Mouse (Mus musculus) bone marrow, adult 2 months (tissue): ENCODE measurements around the gene Mypn. TPM values are rescaled to one million over a fixed set of nuclear protein-coding genes. Genes with fewer than 3 reads are reported as not detected.

Experiments used
- H3K27ac ChIP-seq: fragments of 200-500 bp; 2 replicates; pipeline ENCODE4 v1.5.1; 2012; ENCODE audit warnings: low read depth, mild to moderate bottlenecking, control low read depth, inconsistent platforms, low read length; ENCODE audit not compliant: control insufficient read depth, poor library complexity, insufficient read depth
- H3K4me1 ChIP-seq: fragments of 200-500 bp; 2 replicates; pipeline ENCODE4 v1.6.1; 2011; ENCODE audit warnings: low read length; ENCODE audit not compliant: control insufficient read depth, insufficient read depth
- H3K4me3 ChIP-seq: fragments of 200-500 bp; replicated peaks from 2 replicates; pipeline ENCODE3; 2011; ENCODE audit warnings: mild to moderate bottlenecking, low read depth, low read length, control low read depth; ENCODE audit not compliant: control insufficient read depth
- CTCF ChIP-seq: fragments of 200-500 bp; IDR thresholded peaks from 2 replicates; pipeline ENCODE4 v1.5.1; 2011; ENCODE audit warnings: low read length, control low read depth; ENCODE audit not compliant: control insufficient read depth, insufficient read depth
- POLR2A ChIP-seq: fragments of 200-500 bp; IDR thresholded peaks from 2 replicates; pipeline ENCODE4 v1.6.1; 2011; ENCODE audit warnings: low read depth, mild to moderate bottlenecking, control low read depth, low read length, borderline replicate concordance; ENCODE audit not compliant: control insufficient read depth
- WGBS: fragments of 180-500 bp; shearing (Covaris S2); methylation state at CpG from one replicate; pipeline ENCODE4 v1.1.7; 2018; 5-methylcytosine and 5-hydroxymethylcytosine counted together
- polyA plus RNA-seq: library from polyadenylated mRNA; stranded (reverse); fragments of >200 nt; gene quantifications from 2 replicates; pipeline ENCODE4 v1.2.4, GENCODE M21; 2011; ENCODE audit warnings: low replicate concordance; ENCODE audit not compliant: missing spikeins, insufficient read depth, insufficient read length

Mypn gene
- polyA plus RNA-seq, 1 experiment = not detected

- WGBS = 84% methylated on average over 7 of the region's 7 CpGs
- TF ChIP-seq POLR2A = no peak
- Histone ChIP-seq H3K27ac (no peak overlapping the region), H3K4me3 (no peak overlapping the region), H3K4me1 (no peaks in the 10 kb centered on the region)
These were observed 26.5 kb upstream of the Mypn start for GRCm38 (mm10) chr10:63230266-63230665.

DNA sequence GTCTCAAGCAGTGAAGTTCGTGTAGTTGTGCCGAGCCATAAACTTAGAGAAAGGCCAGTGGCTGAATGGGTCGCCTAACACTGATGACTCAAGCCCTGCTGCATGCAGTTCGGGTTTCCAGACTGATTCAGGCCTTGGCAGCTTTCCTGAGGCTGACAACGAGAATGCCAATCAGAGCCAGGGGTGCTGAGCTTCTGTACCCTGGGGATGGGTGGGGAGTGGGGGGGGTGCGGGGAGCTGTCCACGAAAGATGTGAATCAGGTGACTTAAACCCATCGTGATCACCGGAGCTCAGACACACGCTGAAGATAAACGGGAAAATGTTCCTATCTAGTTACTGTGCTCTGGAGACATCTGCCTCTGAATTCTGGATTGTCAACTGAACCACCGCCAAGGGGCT lies 20.6 kb upstream of the Mypn start:
- H3K27ac ChIP-seq = no peak overlapping the region
- 81% methylated on average over 12 of the region's 12 CpGs for WGBS
- no peaks in the 10 kb centered on the region for H3K4me1 ChIP-seq
- TF ChIP-seq CTCF (no peak), POLR2A (no peak)
- no peak overlapping the region for H3K4me3 ChIP-seq

DNA sequence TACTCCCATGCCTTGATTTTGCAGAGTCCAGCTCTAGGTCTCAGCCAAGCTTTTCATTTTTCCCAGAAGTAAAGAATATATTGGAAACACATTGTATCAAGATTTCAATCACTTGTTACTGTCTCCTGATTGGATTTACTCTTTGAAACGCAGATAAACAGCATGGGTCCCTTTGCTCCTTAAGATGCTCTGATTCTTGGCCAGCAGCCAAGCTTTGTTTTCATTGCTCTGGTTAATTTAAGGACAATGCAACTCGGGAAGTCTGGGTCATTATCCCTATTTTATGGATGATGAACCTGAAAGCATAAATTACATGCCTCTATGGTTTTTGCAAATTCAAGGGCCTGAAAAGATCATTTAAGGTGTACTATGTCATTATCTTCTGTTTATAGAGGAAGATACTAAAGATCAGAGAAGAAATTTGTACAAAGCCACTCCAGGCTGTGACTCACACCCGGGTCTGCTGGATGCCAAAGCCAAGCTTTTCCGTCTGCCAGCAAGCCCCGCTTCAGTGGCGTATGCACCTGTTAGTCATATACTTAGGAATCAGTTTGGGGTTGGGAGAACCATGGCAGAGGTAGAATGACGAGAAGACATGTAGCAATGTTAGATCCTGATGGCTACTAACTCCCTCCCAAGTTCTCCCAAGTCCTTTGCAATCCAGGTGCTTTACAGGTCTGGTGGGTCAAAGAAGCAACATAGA lies 17.5 kb upstream of the Mypn start:
- Histone ChIP-seq H3K4me1 (no peaks in the 10 kb centered on the region), H3K27ac (no peak overlapping the region), H3K4me3 (no peak overlapping the region)
- no peak for TF ChIP-seq CTCF
- no peak for TF ChIP-seq POLR2A
- WGBS = 76% methylated on average over 7 of the region's 7 CpGs

DNA sequence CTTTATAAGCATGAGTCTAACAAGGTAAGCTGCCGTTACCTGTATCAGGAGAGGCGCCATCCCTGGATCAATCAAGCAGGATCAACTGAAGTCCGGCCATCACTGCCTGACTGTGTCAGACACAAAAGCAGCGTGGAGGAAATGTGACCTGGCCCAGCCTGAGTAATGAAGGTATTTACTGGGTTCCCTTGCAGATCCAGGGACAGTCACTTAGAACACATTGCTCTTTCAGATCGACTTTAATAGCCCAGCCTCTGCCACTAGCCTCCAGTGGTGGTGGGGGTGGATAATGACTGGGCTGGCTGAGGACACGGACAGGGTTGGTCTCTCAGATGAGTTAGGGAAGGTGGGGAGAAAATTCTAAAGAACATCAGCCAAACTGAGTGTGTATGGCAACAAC lies 5.1 kb upstream of the Mypn start:
- H3K4me3 ChIP-seq = no peak overlapping the region
- no peaks in the 10 kb centered on the region; the same call in 1 of the 2 replicates for H3K4me1 ChIP-seq
- WGBS = 82% methylated on average over 6 of the region's 6 CpGs
- no peak overlapping the region for H3K27ac ChIP-seq
- TF ChIP-seq POLR2A (no peak), CTCF (no peak)

GRCm38 (mm10) chr10:63203002-63203401 lies 750 bp downstream of the Mypn start:
- Histone ChIP-seq H3K4me3 (no peak overlapping the region), H3K4me1 (no peaks in the 10 kb centered on the region; the same call in none of the 2 replicates), H3K27ac (no peak overlapping the region)
- no peak for TF ChIP-seq POLR2A
- TF ChIP-seq CTCF = no peak
- 89% methylated on average over 3 of the region's 3 CpGs for WGBS

GRCm38 (mm10) chr10:63201534-63201933 lies 2.2 kb downstream of the Mypn start:
- Histone ChIP-seq H3K4me3 (no peak overlapping the region), H3K27ac (no peak overlapping the region), H3K4me1 (no peaks in the 10 kb centered on the region; the same call in none of the 2 replicates)
- TF ChIP-seq CTCF = no peak
- TF ChIP-seq POLR2A = no peak
- 82% methylated on average over 8 of the region's 8 CpGs for WGBS

GRCm38 (mm10) chr10:63199008-63199407 lies 4.7 kb downstream of the Mypn start:
- 64% methylated on average over 4 of the region's 4 CpGs for WGBS
- no peak overlapping the region for H3K27ac ChIP-seq
- H3K4me1 ChIP-seq = no peaks in the 10 kb centered on the region; the same call in 1 of the 2 replicates
- TF ChIP-seq CTCF (no peak), POLR2A (no peak)
- H3K4me3 ChIP-seq = no peak overlapping the region

DNA sequence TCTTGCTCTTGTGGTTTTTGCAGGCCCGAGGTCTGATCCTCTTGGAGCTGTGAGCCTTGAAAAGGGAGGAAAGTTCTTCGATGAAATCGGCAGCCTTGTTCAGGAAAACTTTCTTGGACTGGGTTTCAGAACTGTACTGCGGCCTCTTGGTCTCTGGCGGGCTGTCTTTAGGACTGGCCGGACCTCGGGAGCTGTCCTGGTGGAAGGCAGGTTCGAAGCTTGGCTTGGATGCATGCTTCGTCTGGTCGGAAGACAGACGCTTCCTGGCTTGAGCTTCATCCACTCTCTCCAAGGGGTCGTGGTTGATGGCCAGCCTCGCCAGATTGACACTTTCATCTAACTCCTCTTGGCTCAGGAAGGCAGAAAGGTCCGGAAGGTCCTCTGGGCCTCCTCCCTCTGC lies 11.0 kb downstream of the Mypn start:
- Histone ChIP-seq H3K27ac (no peak overlapping the region), H3K4me3 (no peak overlapping the region), H3K4me1 (no peaks in the 10 kb centered on the region)
- no peak for TF ChIP-seq POLR2A
- TF ChIP-seq CTCF = no peak
- WGBS = 85% methylated on average over 14 of the region's 14 CpGs

DNA sequence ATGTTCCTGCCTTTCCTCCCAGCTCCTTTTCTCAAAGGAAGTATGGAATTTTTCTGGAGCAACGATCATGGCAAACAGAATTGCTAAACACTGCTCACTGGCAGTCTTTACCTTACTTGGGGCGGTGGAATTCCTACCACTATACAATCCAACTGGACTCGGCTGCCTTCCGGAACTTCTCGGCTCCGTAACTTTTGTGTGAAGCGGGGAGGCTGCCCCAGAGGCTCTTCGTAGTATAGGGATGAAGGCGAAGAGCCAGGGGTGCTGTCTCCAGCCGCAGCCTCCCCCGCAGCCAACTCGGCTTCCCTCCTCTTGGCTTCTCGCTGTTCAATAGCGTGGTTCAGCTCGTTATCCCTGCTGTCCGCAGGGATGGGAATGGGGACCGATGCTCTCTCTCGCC lies 11.5 kb downstream of the Mypn start:
- WGBS = 91% methylated on average over 18 of the region's 18 CpGs
- Histone ChIP-seq H3K4me1 (no peaks in the 10 kb centered on the region), H3K4me3 (no peak overlapping the region), H3K27ac (no peak overlapping the region)
- no peak for TF ChIP-seq CTCF
- TF ChIP-seq POLR2A = no peak
